ENCODE assay signal across 14 mouse cellular contexts in the genomic region with DNA sequence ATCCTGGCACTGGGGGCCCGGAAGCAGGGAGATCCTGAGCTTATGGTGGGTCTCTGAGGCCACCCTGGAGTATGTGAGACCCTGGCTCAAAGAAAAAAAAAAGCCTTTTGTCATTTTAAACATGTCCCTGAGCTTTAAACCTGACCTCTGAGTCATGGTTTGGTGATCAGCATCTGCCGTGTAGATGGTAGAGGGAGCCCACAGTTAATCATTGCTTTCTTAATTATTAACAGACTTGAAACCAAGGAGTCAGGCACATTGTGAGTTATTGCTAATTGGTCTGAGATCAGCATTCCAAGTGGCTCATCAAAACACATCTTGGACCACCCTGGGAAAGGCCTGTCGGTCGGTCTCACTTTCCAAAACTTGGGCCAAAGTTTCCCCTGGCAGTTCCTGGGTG. TPM values are rescaled to one million over a fixed set of nuclear protein-coding genes. Genes with fewer than 3 reads are reported as not detected.
"Had no signal": no experiment of that assay in that cellular context is flagged by ENCODE, and none has a peak within 500 bp of the region (broad histone marks: within the 10 kb centered on the region; RNA-seq: fewer than 3 reads in every experiment).

No protein-coding gene starts in this region.

- H3K4me2 ChIP-seq: limb, embryonic 15.5 days; liver, embryonic 13.5 days; lung, embryonic 15.5 days; midbrain, embryonic 11.5 days; midbrain, embryonic 15.5 days; neural tube, embryonic 12.5 days had no signal

- H3K4me3 ChIP-seq: limb, embryonic 15.5 days; liver, embryonic 13.5 days; lung, embryonic 15.5 days; megakaryocyte, embryonic 14.5 days; midbrain, embryonic 15.5 days; neural tube, embryonic 12.5 days had no signal

- H3K27ac ChIP-seq: limb, embryonic 15.5 days; liver, embryonic 13.5 days; lung, embryonic 15.5 days; macrophage; midbrain, embryonic 15.5 days; neural tube, embryonic 12.5 days had no signal

- ATAC-seq: liver, postnatal 0 days; midbrain, embryonic 15.5 days had no signal

- H3K4me1 ChIP-seq: neural tube, embryonic 12.5 days had no signal

- H3K9me3 ChIP-seq: limb, embryonic 15.5 days; liver, embryonic 13.5 days; lung, embryonic 15.5 days; megakaryocyte, embryonic 14.5 days; midbrain, embryonic 15.5 days; neural tube, embryonic 12.5 days had no signal

- DNase-seq: liver, embryonic 13.5 days; liver, postnatal 0 days; lung, postnatal 14 days; thymus, adult 18-20 months; thymus, postnatal 14 days had no signal

- H3K9ac ChIP-seq: limb, embryonic 15.5 days; liver, embryonic 13.5 days; liver, postnatal 0 days; lung, embryonic 15.5 days; midbrain, embryonic 15.5 days; neural tube, embryonic 12.5 days had no signal

- H3K27me3 ChIP-seq: lung, embryonic 15.5 days; midbrain, embryonic 15.5 days had no signal

RNA-seq across cellular contexts. Expression of a gene that starts 55.3 kb away (rescaled TPM):
- total RNA-seq: monocyte, adult 5-6 weeks; neutrophil, adult 5-6 weeks had no signal
- polyA plus RNA-seq: macrophage had no signal
